Mouse (Mus musculus): ENCODE measurements at regions not wholly inside any gene's neighbourhood (a gene's known extent, or its start where the extent isn't known, plus 50 kb on each side); places are given as distances from the start of the nearest gene placed in this dataset.

DNA sequence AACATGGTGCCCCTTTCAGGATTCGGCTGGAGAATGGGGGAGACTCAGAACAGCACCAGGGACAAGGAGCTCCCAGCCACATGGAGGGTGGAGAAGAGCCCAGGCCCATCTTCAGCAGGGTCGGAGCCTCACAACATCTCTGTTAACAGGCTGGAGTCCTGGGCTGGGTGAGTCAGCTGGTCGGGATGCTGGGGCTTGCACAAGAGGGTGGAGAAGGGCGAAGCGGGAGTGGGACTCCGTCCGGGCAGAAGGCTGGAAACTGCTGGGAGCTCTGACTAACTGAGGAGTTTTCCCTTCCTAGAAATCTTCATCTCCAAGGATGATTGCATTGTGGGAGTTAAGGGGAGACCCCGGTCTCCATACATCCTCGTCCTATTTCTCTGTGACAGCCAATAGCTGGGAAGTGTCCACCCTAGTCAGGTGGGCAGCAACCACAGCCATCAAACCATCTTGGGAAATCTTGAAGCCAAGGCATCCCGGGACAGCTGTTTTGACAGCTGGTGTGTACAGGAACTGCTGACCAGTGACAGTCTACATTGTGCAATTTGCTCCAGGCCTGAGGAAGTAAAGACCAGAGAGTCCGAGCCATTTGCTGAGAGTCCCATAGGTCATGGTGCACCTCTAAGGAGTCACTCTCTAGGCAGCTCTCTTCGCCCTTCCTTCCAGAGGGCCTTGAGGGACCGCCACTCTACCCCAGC lies 247.4 kb downstream of the Bcl11b start:
- no peak overlapping the region for H3K27ac ChIP-seq (ENCODE audit: insufficient read depth, low read length)
- H3K27me3 ChIP-seq (ENCODE audit: control insufficient read depth, insufficient read depth, low read length): no peaks in the 10 kb centered on the region
- H3K36me3 ChIP-seq (ENCODE audit: control insufficient read depth, insufficient read depth, low read length): no peaks in the 10 kb centered on the region
- no peak for TF ChIP-seq POLR2A (IDR thresholded peaks at IDR 0.05; ENCODE audit: low read depth, low read length)
- TF ChIP-seq CTCF (IDR thresholded peaks at IDR 0.05; ENCODE audit: extremely low read depth, insufficient read depth, insufficient read length, insufficient replicate concordance): no peak
- DNase-seq (ENCODE audit: low read depth in 1 of 2, low spot score in 2 of 2): no peak
- 84% methylated on average over 13 of the region's 13 CpGs for WGBS
- no peak overlapping the region for H3K4me3 ChIP-seq (ENCODE audit: extremely low read depth, insufficient read depth, insufficient read length)
- no peaks in the 10 kb centered on the region for H3K4me1 ChIP-seq (ENCODE audit: control insufficient read depth, insufficient read depth, insufficient read length)

DNA sequence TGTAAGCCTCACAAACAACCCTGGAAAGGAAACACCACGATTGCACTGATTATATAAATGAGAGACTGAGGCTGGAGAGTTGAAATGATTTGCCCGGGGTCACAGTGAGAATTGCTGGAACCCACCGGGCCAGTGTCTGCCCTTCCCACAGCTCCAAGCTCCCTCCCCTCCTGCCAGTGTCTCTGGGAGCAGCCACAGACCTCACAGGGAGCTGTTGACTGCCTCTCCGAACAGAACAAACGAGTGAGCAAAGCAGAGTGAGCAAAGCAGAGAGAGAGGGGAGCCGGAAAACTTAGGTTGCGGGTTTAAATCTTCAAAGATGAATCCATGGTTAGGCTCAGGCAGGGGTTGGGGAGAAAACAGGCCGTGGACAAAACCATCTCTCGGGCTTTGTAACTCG lies 246.2 kb downstream of the Bcl11b start:
- Histone ChIP-seq H3K27me3 (ENCODE audit: control insufficient read depth, insufficient read depth, low read length) (no peaks in the 10 kb centered on the region), H3K4me3 (ENCODE audit: extremely low read depth, insufficient read depth, insufficient read length) (no peak overlapping the region), H3K27ac (ENCODE audit: insufficient read depth, low read length) (no peak overlapping the region), H3K4me1 (ENCODE audit: control insufficient read depth, insufficient read depth, insufficient read length) (no peaks in the 10 kb centered on the region), H3K36me3 (ENCODE audit: control insufficient read depth, insufficient read depth, low read length) (no peaks in the 10 kb centered on the region)
- TF ChIP-seq POLR2A (IDR thresholded peaks at IDR 0.05; ENCODE audit: low read depth, low read length): no peak
- no peak for TF ChIP-seq CTCF (IDR thresholded peaks at IDR 0.05; ENCODE audit: extremely low read depth, insufficient read depth, insufficient read length, insufficient replicate concordance)
- no peak for DNase-seq (ENCODE audit: low read depth in 1 of 2, low spot score in 2 of 2)
- WGBS: 50% methylated on average over 10 of the region's 10 CpGs

DNA sequence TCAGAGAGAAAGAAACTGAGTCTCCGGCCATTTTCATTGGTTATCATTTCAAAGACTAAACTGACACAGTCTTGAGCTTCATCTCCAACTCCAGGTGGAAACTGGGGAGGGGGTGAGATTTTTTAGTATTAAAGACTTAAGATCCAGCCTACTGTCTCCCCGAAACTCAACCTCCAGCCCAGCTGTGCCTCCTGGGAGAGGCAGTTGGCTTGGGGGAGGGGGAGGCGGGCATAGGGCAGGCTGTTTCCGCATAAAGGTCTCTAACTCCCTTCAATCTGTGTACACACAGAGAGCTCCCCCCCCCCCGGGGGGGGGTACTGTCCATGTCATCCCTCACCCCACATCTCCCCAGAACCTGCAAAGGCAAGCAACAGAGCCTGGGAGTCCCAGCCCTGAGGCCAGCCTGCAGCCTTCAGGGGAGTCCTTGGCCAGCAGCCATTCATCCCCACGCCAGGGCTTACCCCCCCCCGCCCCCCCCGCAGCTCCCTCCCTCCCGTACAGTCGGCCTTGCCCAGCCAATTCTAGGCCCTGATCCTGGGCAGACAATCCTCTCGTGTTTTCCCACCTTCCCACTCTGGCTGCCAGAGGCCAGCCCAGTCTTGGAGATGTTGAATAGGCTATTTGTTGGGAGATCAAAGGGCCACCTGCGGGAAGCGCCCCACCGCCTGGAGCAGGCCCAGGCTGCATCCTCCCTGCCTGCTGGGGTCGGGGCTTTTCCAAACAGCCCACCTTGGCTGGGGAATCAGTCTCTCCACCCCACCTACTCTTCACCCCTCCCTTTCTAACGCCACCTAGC lies 245.2 kb downstream of the Bcl11b start:
- DNase-seq (ENCODE audit: low read depth in 1 of 2, low spot score in 2 of 2): no peak
- TF ChIP-seq POLR2A (IDR thresholded peaks at IDR 0.05; ENCODE audit: low read depth, low read length) (no peak), CTCF (IDR thresholded peaks at IDR 0.05; ENCODE audit: extremely low read depth, insufficient read depth, insufficient read length, insufficient replicate concordance) (no peak)
- Histone ChIP-seq H3K4me1 (ENCODE audit: control insufficient read depth, insufficient read depth, insufficient read length) (no peaks in the 10 kb centered on the region), H3K27me3 (ENCODE audit: control insufficient read depth, insufficient read depth, low read length) (no peaks in the 10 kb centered on the region), H3K27ac (ENCODE audit: insufficient read depth, low read length) (no peak overlapping the region), H3K4me3 (ENCODE audit: extremely low read depth, insufficient read depth, insufficient read length) (no peak overlapping the region), H3K36me3 (ENCODE audit: control insufficient read depth, insufficient read depth, low read length) (no peaks in the 10 kb centered on the region)
- WGBS: 34% methylated on average over 16 of the region's 16 CpGs

DNA sequence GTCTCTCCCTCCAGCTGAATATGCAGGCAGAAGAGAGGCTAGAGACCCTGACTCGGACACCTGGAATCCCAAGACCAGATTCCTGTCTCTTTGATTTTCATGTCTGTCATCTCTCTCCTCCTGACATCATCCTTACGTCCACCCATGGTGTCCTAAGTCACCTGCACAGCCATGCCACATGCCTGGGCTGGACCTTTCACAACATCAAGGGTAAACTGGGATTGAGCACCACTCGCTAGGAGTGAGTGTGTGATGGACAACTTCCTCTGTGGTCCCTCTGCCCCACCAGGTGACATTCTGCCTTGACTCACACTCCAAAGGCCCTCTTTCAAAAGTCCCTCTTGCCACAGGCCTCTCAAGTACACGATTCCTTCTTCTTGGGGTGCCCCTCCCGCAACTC lies 244.1 kb downstream of the Bcl11b start:
- TF ChIP-seq CTCF (IDR thresholded peaks at IDR 0.05; ENCODE audit: extremely low read depth, insufficient read depth, insufficient read length, insufficient replicate concordance): no peak
- TF ChIP-seq POLR2A (IDR thresholded peaks at IDR 0.05; ENCODE audit: low read depth, low read length): no peak
- no peaks in the 10 kb centered on the region for H3K36me3 ChIP-seq (ENCODE audit: control insufficient read depth, insufficient read depth, low read length)
- DNase-seq (ENCODE audit: low read depth in 1 of 2, low spot score in 2 of 2): no peak
- WGBS: 70% methylated on average over 5 of the region's 5 CpGs
- H3K4me1 ChIP-seq (ENCODE audit: control insufficient read depth, insufficient read depth, insufficient read length): no peaks in the 10 kb centered on the region
- no peak overlapping the region for H3K4me3 ChIP-seq (ENCODE audit: extremely low read depth, insufficient read depth, insufficient read length)
- H3K27ac ChIP-seq (ENCODE audit: insufficient read depth, low read length): no peak overlapping the region
- H3K27me3 ChIP-seq (ENCODE audit: control insufficient read depth, insufficient read depth, low read length): no peaks in the 10 kb centered on the region

DNA sequence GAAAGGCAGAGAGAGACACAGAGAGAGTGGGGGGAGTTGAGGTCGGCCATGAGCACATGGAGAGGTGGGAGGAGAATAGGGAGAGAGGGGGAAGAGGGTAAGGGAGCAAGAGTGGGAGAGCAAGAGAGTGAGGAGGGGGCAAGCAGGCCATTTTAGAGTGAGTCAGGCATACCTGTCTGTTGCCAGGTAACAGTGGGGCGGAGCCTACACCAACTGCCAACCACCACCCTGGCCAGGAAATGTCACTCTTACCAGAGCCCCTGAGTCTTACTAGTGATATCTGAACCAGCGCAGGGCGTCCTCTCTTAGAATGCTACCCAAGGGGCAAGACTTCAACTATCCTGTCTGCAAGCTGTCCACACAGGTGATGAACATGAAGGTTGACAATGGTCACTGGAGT lies 243.5 kb downstream of the Bcl11b start:
- no peaks in the 10 kb centered on the region for H3K36me3 ChIP-seq (ENCODE audit: control insufficient read depth, insufficient read depth, low read length)
- DNase-seq (ENCODE audit: low read depth in 1 of 2, low spot score in 2 of 2): no peak
- no peak overlapping the region for H3K27ac ChIP-seq (ENCODE audit: insufficient read depth, low read length)
- TF ChIP-seq POLR2A (IDR thresholded peaks at IDR 0.05; ENCODE audit: low read depth, low read length) (no peak), CTCF (IDR thresholded peaks at IDR 0.05; ENCODE audit: extremely low read depth, insufficient read depth, insufficient read length, insufficient replicate concordance) (no peak)
- H3K27me3 ChIP-seq (ENCODE audit: control insufficient read depth, insufficient read depth, low read length): no peaks in the 10 kb centered on the region
- WGBS: 77% methylated on average over 4 of the region's 4 CpGs
- no peaks in the 10 kb centered on the region for H3K4me1 ChIP-seq (ENCODE audit: control insufficient read depth, insufficient read depth, insufficient read length)
- H3K4me3 ChIP-seq (ENCODE audit: extremely low read depth, insufficient read depth, insufficient read length): no peak overlapping the region

DNA sequence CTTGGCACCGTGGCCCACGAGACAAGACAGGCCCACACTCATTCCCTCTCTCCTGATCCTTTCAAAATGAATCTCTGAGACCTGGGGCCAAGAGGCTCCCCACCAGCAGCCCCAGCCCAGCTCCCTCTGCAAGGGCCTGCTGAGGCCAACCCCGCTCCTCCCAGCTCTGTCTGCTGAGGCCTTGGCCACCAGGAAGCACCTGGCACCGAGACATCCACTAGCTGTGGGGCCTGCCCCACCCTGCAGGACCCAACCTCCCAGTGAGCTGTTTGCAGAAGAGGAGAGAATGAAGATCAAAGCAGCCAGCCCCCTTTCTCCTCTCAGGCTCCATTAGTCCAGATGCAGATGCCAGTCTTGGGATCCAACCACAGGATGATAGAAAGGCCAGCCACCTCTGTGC lies 241.3 kb downstream of the Bcl11b start:
- 71% methylated on average over 4 of the region's 4 CpGs for WGBS
- DNase-seq (ENCODE audit: low read depth in 1 of 2, low spot score in 2 of 2): no peak
- Histone ChIP-seq H3K4me1 (ENCODE audit: control insufficient read depth, insufficient read depth, insufficient read length) (no peaks in the 10 kb centered on the region), H3K27ac (ENCODE audit: insufficient read depth, low read length) (no peak overlapping the region), H3K4me3 (ENCODE audit: extremely low read depth, insufficient read depth, insufficient read length) (no peak overlapping the region), H3K36me3 (ENCODE audit: control insufficient read depth, insufficient read depth, low read length) (no peaks in the 10 kb centered on the region), H3K27me3 (ENCODE audit: control insufficient read depth, insufficient read depth, low read length) (no peaks in the 10 kb centered on the region)
- TF ChIP-seq POLR2A (IDR thresholded peaks at IDR 0.05; ENCODE audit: low read depth, low read length): no peak
- TF ChIP-seq CTCF (IDR thresholded peaks at IDR 0.05; ENCODE audit: extremely low read depth, insufficient read depth, insufficient read length, insufficient replicate concordance): no peak
